Mouse (Mus musculus) forebrain, embryonic 12.5 days (tissue): ENCODE data around the gene Ifi211. TPM values are rescaled to one million over a fixed set of nuclear protein-coding genes. Genes with fewer than 3 reads are reported as not detected.
"Not testable (repeated sequence)": the region's sequence is repeated elsewhere in the genome, so short reads cannot be mapped to it uniquely, and the experiment has no call there.

Experiments
- ATAC-seq: fragments of 200-750 bp; cut with Nextera tagmentation; 2 replicates; pipeline ENCODE4 v1.8.0; 2017; ENCODE audit warnings: moderate TSS enrichment; ENCODE audit not compliant: low FRiP score
- H3K27ac ChIP-seq: fragments of 300-500 bp; sonication (generic); 2 replicates; pipeline ENCODE4 v1.5.1; 2016; ENCODE audit warnings: mild to moderate bottlenecking
- H3K27me3 ChIP-seq: fragments of 300-500 bp; sonication (generic); 2 replicates; pipeline ENCODE4 v1.6.1; 2016; ENCODE audit warnings: mild to moderate bottlenecking
- H3K36me3 ChIP-seq: fragments of 300-500 bp; sonication (generic); replicated peaks from 2 replicates; pipeline ENCODE4 v1.6.1; 2016; ENCODE audit warnings: mild to moderate bottlenecking
- H3K4me1 ChIP-seq: fragments of 300-500 bp; sonication (generic); 2 replicates; pipeline ENCODE4 v1.6.1; 2016
- H3K4me2 ChIP-seq: fragments of 300-500 bp; sonication (generic); 2 replicates; pipeline ENCODE4 v1.6.1; 2016; ENCODE audit warnings: mild to moderate bottlenecking, moderate library complexity
- H3K4me3 ChIP-seq: fragments of 300-500 bp; sonication (generic); replicated peaks from 2 replicates; pipeline ENCODE4 v1.5.1; 2016; ENCODE audit warnings: mild to moderate bottlenecking
- H3K9ac ChIP-seq: fragments of 300-500 bp; sonication (generic); 2 replicates; pipeline ENCODE4 v1.6.1; 2016; ENCODE audit warnings: mild to moderate bottlenecking
- H3K9me3 ChIP-seq: fragments of 300-500 bp; sonication (generic); 2 replicates; pipeline ENCODE4 v1.6.1; 2016
- WGBS: fragments of 180-500 bp; shearing (Covaris S2); methylation state at CpG from one replicate; pipeline ENCODE4 v1.1.7; 2016; 5-methylcytosine and 5-hydroxymethylcytosine counted together
- polyA plus RNA-seq: library from polyadenylated mRNA; unstranded; fragments of >200 nt; fragmentation: Nextera tagmentation; extraction: Ambion mirVana; gene quantifications from 2 replicates; pipeline ENCODE4 v1.2.1, GENCODE M21; 2016

Gene Ifi211
- polyA plus RNA-seq: 0.13 and 0.18 TPM in 2 replicates

DNA sequence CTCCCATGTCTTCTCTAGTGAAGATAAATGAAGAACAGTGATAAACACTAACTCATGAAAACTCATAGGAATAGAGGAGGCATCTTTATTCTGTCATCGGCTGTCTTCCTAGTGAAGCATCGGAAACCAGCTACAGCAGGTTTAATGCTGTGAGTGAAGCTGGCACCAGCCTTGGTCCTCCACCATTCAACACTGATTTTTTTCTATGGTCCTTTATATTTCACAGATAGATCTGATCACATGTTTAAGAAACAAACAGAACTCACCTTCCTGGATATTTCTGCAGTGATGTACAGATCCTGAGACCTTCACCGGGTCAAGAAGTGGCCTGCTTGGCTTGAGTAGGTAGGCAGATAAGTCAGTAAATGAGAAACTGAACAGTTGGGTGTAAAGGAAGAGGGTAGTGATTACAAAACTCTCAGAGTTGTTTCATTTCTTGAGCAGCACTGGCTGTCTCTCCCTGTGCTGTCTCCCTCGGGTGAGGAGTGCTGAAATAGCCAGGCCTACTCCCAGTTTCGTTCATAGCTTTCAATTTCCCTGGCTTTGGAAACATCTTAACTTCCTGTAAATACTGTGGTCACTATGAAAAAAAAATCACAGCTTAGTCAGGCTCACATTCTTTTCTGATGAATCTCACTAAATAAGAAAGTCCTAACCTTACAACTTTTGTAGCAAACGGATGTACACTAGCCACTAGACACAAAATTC is at the start of gene Ifi211:
TSS of gene Ifi211 (minus strand) at position 499 of the 708 bp plus-strand sequence.
- not testable (repeated sequence) for H3K27ac ChIP-seq, H3K9me3 ChIP-seq, H3K4me1 ChIP-seq, ATAC-seq, H3K9ac ChIP-seq, H3K36me3 ChIP-seq, H3K4me3 ChIP-seq, H3K27me3 ChIP-seq, H3K4me2 ChIP-seq
- 93% methylated on average over 6 of the region's 6 CpGs for WGBS

DNA sequence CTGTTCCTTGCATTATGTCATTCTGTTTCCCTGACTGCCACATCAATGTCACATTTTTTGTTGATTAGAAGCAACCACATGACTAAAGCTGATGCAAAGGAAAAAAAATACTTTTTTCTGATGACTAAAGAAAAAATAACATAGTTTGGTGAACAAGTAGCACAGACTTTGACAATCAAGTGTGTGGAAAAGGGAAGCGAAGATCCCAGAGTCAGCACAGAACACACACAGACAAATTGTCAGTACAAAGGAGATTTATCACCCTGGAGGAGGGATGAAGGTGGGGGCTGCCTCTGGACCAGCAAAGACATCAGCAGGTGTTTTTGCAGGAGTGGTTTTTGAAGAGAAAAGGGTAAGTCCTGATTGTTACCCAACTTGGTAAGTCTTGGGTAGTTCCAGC is 48.6 kb upstream of the Ifi211 start:
- not testable (repeated sequence) for H3K4me1 ChIP-seq, ATAC-seq, H3K4me3 ChIP-seq

DNA sequence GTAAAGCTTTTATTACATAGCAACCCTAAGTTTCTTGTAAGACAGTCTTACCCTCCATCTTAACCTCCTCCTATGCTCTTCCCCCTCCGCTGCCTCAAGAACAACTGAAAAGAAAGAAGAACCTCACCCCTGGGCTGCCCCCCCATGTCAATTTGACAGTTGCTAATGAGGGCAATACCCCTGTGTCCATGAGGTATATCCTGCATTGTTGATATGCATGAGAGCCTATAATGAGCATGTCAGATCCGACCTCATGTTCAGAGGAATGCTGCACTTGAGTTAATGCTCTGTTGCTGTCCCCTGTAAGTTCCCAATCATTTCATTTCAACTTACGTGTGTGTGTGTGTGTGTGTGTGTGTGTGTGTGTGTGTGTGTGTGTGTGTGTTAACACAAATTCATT is 47.2 kb upstream of the Ifi211 start:
- not testable (repeated sequence) for H3K4me2 ChIP-seq, H3K27me3 ChIP-seq, H3K9ac ChIP-seq, H3K4me3 ChIP-seq, H3K27ac ChIP-seq, H3K36me3 ChIP-seq, H3K9me3 ChIP-seq, H3K4me1 ChIP-seq
- WGBS: 41% methylated on average over 3 of the region's 3 CpGs
- peak; percentile 55; the same call in 1 of the 2 replicates for ATAC-seq

More for the DNA sequence above, 48.6 kb upstream of the Ifi211 start:
- H3K9ac ChIP-seq, H3K9me3 ChIP-seq, H3K27ac ChIP-seq, H3K27me3 ChIP-seq, H3K36me3 ChIP-seq, H3K4me2 ChIP-seq: not testable (repeated sequence)
- 89% methylated on average over 1 of the region's 1 CpGs for WGBS

DNA sequence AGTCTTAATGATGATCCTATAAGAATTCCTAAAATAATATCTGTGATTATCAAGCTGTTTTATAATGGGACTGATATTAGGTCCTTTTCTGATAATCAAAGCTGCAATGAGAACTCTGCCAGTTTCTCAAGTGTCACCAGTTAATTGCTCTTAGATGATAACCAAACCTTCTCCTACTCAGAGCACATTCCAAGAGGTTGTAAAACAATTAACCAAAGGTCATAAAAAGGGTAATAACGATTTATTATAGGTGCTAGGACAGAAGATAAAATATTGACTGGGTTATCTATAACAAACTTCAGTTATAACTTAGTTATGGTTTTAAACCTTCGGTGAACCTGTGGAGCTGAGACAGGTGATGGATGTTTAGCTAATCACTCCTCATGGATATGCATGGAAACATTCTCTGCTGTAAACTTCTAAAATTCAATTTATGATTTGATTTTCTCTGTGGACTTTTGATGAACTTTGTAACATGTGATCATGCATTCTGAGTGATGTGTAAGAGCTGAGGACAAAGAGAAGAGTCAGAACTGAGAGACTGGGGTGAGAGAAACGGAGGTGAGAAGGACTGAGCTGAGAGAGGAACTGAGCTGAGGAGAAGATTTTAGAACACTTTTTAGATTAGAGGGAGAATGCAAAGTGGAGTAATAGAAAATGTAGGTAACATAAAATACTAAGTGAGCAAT is 43.1 kb upstream of the Ifi211 start:
- not testable (repeated sequence) for H3K27ac ChIP-seq, ATAC-seq, H3K4me3 ChIP-seq, H3K9me3 ChIP-seq, H3K27me3 ChIP-seq, H3K9ac ChIP-seq, H3K4me1 ChIP-seq, H3K36me3 ChIP-seq, H3K4me2 ChIP-seq
- 85% methylated on average over 3 of the region's 3 CpGs for WGBS

DNA sequence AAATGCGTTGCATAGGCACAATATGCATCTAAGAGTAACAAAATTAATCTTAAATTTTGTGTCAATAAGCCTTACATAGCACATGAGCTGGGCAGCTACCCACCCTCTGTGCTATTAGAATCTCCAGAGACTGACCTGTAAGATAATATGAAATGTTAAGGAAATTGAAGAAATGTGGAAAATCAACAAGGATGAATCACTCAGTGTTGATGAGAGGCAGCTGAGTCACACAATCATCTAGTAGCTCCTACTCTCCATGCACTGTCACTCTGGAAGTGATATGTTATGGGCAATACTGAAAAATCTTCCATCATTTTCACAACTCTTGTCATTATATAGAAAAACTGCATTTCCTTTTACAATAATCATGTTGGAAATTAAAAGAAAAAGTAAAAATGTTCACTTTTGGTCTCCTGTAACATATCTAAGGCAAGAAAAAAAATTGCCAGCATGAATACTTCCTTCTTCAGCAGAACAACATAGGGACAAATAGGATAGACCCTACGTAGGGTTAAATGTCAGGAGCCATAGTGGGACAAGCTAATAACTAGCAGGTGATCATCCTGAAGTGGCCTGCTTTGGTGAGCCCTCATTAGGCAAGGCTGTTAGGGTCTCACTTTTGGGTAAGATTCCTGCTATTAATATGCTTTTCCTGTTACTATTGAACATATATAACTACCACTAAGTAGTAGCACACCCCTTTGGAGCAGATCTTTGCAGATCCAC is 42.4 kb upstream of the Ifi211 start:
- no peaks in the 10 kb centered on the region for H3K27me3 ChIP-seq

DNA sequence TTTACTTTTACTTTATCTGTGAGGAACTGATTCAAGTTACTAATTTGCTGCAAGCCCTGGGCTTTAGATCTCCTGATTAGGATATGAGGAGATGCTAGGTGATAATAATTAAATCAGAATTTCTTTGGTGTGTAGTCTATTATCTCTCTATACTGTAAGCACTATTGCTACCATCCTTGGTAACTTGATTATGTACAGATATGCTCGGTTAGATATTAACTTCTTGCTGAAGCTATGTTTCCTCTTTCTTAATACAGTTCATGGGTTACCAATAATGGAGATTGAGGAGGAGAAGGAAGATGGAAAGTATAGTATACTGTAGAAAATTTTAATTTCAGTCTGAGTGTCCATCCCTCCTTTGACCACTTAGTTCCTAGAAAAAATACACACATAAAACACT is 40.7 kb upstream of the Ifi211 start:
- Histone ChIP-seq H3K27me3 (no peaks in the 10 kb centered on the region), H3K4me2 (no peak overlapping the region), H3K36me3 (no peaks in the 10 kb centered on the region), H3K4me1 (no peaks in the 10 kb centered on the region), H3K4me3 (no peak overlapping the region), H3K9ac (no peak overlapping the region), H3K27ac (no peak overlapping the region), H3K9me3 (no peaks in the 10 kb centered on the region)
- 96% methylated on average over 1 of the region's 1 CpGs for WGBS
- ATAC-seq: no peak

More for the DNA sequence above, 42.4 kb upstream of the Ifi211 start:
- H3K4me3 ChIP-seq: no peak overlapping the region
- no peak overlapping the region for H3K27ac ChIP-seq
- no peaks in the 10 kb centered on the region for H3K36me3 ChIP-seq
- H3K4me2 ChIP-seq: no peak overlapping the region
- ATAC-seq: no peak
- H3K4me1 ChIP-seq: no peaks in the 10 kb centered on the region
- H3K9me3 ChIP-seq: no peaks in the 10 kb centered on the region
- H3K9ac ChIP-seq: no peak overlapping the region
- 91% methylated on average over 2 of the region's 2 CpGs for WGBS

DNA sequence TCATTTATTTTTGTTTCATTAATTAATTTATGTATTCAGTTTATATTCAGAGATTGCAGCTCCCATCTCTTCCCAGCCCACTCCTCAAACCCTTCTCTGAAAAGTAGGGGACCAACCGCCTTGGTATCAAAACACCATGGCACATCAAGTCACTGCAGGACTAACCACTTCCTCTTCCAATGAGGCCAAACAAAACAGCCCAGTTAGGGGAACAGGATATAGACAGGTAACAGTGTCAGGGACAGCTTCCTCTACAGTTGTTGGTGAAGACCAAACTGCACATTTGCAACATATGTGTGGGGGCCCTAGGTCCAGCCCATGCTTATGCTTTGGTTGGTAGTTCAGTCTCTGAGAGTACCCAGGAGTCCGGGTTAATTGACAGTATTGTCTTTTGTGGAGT is 36.2 kb upstream of the Ifi211 start:
- WGBS: 81% methylated on average over 2 of the region's 2 CpGs

DNA sequence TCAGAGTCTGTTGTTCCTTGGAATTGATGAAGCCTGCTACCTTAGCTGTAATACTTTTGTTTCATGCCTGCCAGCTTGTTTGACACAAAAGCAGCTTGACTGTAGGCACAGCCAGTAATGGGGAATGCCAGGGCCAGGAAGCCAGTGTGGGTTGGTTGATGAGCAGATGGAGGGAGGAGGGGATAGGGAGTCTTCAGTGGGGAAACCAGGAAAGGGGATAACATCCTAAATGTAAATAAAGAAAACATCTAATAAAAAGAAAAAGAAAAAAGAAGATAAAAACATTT is 29.9 kb upstream of the Ifi211 start:
- not testable (repeated sequence) for ATAC-seq, H3K4me2 ChIP-seq, H3K9ac ChIP-seq, H3K36me3 ChIP-seq, H3K9me3 ChIP-seq, H3K4me3 ChIP-seq, H3K27me3 ChIP-seq, H3K4me1 ChIP-seq, H3K27ac ChIP-seq

More for the DNA sequence above, 36.2 kb upstream of the Ifi211 start:
- not testable (repeated sequence) for H3K9me3 ChIP-seq, ATAC-seq, H3K36me3 ChIP-seq, H3K4me3 ChIP-seq, H3K4me1 ChIP-seq, H3K4me2 ChIP-seq, H3K27ac ChIP-seq, H3K9ac ChIP-seq, H3K27me3 ChIP-seq

DNA sequence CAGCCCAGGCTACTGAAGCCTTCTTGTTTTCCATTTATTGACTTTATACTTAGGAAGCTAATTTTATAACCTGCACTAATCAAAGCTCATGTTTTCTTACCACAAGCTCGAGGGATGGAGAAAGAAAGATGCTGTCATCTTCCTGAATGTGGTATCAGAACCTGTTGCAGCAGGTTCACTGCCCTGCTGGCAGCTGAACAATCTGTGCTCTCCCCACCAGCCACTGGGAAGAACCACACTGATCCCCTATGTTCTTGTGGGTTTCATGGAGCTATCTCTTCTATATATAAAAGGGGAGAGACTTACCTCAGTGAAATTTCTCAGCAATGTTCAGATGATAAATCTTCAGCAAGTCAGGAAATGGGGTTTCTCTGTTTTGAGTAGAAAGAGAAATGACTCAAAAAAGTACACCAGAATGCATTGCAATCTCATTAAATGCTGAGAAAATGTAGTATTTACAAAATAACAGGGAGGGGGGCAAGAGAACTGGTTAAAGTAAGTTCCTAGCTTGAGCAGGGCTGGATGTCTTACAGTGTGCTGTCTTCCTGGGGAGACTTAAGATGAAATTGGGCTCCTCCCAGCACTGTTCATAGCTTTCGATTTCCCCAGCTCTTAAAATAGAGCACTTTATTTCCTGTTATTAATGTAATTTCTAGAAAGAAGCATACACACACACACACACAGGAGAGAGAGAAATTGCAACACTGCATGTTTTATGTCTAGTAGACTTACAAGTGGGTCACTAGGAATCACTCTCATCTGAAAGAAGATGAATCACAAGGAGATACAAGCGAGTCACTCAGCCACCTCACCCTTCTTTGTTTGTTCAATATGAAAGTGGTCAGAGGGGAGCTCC is 29.3 kb upstream of the Ifi211 start, which contains the start of the genes Mndal and Ifi203:
TSS of gene Mndal (minus strand) at position 568 of the 856 bp plus-strand sequence.
TSS of gene Ifi203 (minus strand) at position 749 of the 856 bp plus-strand sequence.
- not testable (repeated sequence) for H3K27ac ChIP-seq, H3K27me3 ChIP-seq, H3K9me3 ChIP-seq, H3K4me2 ChIP-seq, H3K36me3 ChIP-seq, H3K4me3 ChIP-seq, ATAC-seq, H3K4me1 ChIP-seq, H3K9ac ChIP-seq
- WGBS: 80% methylated on average over 3 of the region's 3 CpGs

DNA sequence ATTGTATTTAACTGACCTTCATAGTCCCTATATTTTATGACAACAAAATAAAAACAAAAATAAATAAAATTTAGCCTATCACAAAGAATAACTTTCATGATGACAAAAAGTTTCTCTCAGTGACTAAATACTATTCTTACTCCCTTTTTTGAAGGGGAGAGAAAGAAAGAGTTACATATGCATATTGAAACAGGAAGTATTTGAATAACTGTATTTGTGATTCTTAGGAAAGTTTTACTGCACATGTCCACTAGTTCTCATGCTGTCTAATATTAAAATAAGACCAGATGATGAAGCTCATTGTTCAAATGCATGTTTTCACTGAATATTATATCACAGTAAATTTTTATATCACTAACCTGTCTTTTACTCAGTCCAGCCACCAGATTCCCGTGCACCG is 28.7 kb upstream of the Ifi211 start:
- WGBS: 96% methylated on average over 2 of the region's 2 CpGs
- ATAC-seq: not testable (repeated sequence)

DNA sequence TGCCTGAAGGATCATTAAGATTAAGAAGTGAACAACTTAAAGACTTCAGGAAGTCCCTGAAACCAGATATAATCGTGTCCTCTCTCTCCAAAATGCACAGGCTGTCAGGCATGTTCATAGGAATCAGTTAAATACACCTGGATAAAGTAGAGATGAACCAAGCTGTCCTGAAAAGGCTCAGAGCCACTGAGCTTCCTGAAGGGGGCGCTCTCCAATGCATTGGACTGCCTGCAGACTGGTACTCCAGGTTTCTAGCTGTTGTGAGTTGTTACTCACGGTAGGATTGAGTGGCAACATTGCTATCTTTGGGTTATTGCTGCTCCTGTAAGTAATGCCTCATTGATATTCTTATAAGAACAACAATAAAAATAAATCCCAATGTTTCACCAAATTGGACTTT is 6.4 kb upstream of the Ifi211 start:
- not testable (repeated sequence) for H3K27me3 ChIP-seq, ATAC-seq, H3K4me2 ChIP-seq, H3K4me1 ChIP-seq, H3K9me3 ChIP-seq, H3K4me3 ChIP-seq, H3K36me3 ChIP-seq, H3K27ac ChIP-seq, H3K9ac ChIP-seq
- WGBS: 72% methylated on average over 2 of the region's 3 CpGs

More for the DNA sequence above, 28.7 kb upstream of the Ifi211 start:
- not testable (repeated sequence) for H3K4me2 ChIP-seq, H3K9me3 ChIP-seq, H3K27me3 ChIP-seq, H3K9ac ChIP-seq, H3K4me3 ChIP-seq, H3K36me3 ChIP-seq, H3K4me1 ChIP-seq, H3K27ac ChIP-seq

DNA sequence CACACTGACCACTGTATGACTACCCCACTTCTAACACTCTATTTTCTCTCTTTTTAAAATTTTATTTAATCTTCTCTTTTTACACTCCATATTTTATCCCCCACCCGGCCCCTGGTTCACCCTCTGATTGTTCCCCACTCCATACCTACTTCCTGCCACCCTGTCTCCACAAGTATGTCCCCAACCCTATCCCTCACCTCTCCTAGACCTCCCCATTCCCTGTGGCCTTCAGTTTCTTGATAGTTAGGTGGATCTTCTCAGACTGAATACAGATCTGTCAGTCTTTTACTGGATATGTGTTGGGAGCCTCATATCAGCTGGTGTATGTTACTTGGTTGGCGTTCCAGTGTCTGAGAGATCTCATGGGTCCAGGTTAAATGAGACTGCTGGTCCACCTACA is 1.7 kb upstream of the Ifi211 start:
- Histone ChIP-seq H3K27ac (no peak overlapping the region), H3K9me3 (no peaks in the 10 kb centered on the region)

More for the DNA sequence above, 1.7 kb upstream of the Ifi211 start:
- no peaks in the 10 kb centered on the region for H3K4me1 ChIP-seq
- ATAC-seq: no peak
- H3K4me3 ChIP-seq: no peak overlapping the region
- no peaks in the 10 kb centered on the region for H3K36me3 ChIP-seq
- H3K4me2 ChIP-seq: no peak overlapping the region
- H3K9ac ChIP-seq: no peak overlapping the region
- H3K27me3 ChIP-seq: no peaks in the 10 kb centered on the region
- WGBS: 77% methylated on average over 2 of the region's 2 CpGs
